Mouse (Mus musculus) kidney, postnatal 0 days (tissue): Measurements from ENCODE around the gene Sfta2. TPM values are rescaled to one million over a fixed set of nuclear protein-coding genes. Genes with fewer than 3 reads are reported as not detected.
A peak's percentile ranks its signal among the peaks of the same experiment; 100 is the strongest.

Source experiments
- ATAC-seq: fragments of 200-750 bp; cut with Nextera tagmentation; replicated peaks from 2 replicates; pipeline ENCODE4 v1.8.0; 2017; ENCODE audit warnings: low read depth, moderate number of reproducible peaks, moderate TSS enrichment, moderate library complexity; ENCODE audit not compliant: low FRiP score
- DNase-seq: peaks from one replicate; pipeline ENCODE4 v3.0.0-alpha.2; 2016; ENCODE audit warnings: low spot score
- H3K27ac ChIP-seq: fragments of 300-500 bp; sonication (generic); 2 replicates; pipeline ENCODE4 v1.5.1; 2014; ENCODE audit warnings: mild to moderate bottlenecking
- H3K27me3 ChIP-seq: fragments of 300-500 bp; sonication (generic); 2 replicates; pipeline ENCODE4 v1.6.1; 2014; ENCODE audit warnings: low read length, mixed read lengths; ENCODE audit not compliant: insufficient read depth
- H3K36me3 ChIP-seq: fragments of 300-500 bp; sonication (generic); 2 replicates; pipeline ENCODE4 v1.6.1; 2014; ENCODE audit warnings: low read length, mixed read lengths; ENCODE audit not compliant: insufficient read depth
- H3K4me1 ChIP-seq: fragments of 300-500 bp; sonication (generic); replicated peaks from 2 replicates; pipeline ENCODE4 v1.6.1; 2014; ENCODE audit warnings: antibody characterized with exemption, low read length, mixed read lengths; ENCODE audit not compliant: insufficient read depth
- H3K4me2 ChIP-seq: fragments of 300-500 bp; sonication (generic); 2 replicates; pipeline ENCODE4 v1.6.1; 2014; ENCODE audit warnings: mild to moderate bottlenecking, low read length, moderate library complexity, mixed read lengths
- H3K4me3 ChIP-seq: fragments of 300-500 bp; sonication (generic); replicated peaks from 2 replicates; pipeline ENCODE4 v1.5.1; 2014; ENCODE audit warnings: low read depth, low read length
- H3K9ac ChIP-seq: fragments of 300-500 bp; sonication (generic); 2 replicates; pipeline ENCODE4 v1.6.1; 2014; ENCODE audit warnings: low read depth, low read length
- H3K9me3 ChIP-seq: fragments of 300-500 bp; sonication (generic); replicated peaks from 2 replicates; pipeline ENCODE4 v1.6.1; 2016; ENCODE audit warnings: low read length, inconsistent platforms, mixed read lengths
- CTCF ChIP-seq: IDR thresholded peaks from 2 replicates; pipeline ENCODE4 v1.5.1; 2016; ENCODE audit warnings: antibody characterized with exemption, low read depth, mild to moderate bottlenecking, moderate library complexity
- WGBS: fragments of 180-500 bp; shearing (Covaris S2); extraction: QIAGEN DNeasy Blood & Tissue Kit; methylation state at CpG from one replicate; pipeline ENCODE4 v1.1.7; 2014; 5-methylcytosine and 5-hydroxymethylcytosine counted together
- polyA plus RNA-seq: library from polyadenylated mRNA; unstranded; fragments of >200 nt; fragmentation: Nextera tagmentation; extraction: Ambion mirVana; gene quantifications from 2 replicates; pipeline ENCODE4 v1.2.1, GENCODE M21; 2015

The Sfta2 gene
- polyA plus RNA-seq, 1 experiment from 2014 or later = 5.0 TPM

DNA sequence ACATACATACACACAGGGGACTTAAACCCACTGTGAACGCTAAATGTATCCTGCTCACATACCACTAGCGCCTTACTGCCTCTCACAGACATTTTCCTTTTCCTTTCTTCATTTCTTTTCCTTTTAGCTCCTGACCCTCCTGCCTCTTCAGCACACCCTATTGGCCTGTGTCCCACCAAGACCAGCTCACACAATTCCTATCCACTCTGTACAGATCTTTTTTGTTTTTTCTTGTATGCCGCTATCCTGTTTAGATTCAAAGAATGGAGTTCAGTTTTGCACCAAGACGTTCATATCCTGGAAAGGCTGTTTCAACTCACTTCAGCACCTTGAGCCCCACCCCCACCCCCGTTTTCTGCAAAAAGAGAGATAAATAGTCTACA is 97.1 kb downstream of the Sfta2 start:
- H3K36me3 ChIP-seq = peaks cover 2% of the 10 kb centered on the region; the same call in 1 of the 2 replicates
- no peaks in the 10 kb centered on the region for H3K9me3 ChIP-seq
- peak overlapping the region; percentile 72 for H3K27ac ChIP-seq
- peak overlapping the region; percentile 16; the same call in 1 of the 2 replicates for H3K4me3 ChIP-seq
- peak overlapping the region; percentile 58 for H3K4me2 ChIP-seq
- ATAC-seq (no peak), DNase-seq (no peak)
- no peaks in the 10 kb centered on the region for H3K27me3 ChIP-seq
- peak overlapping the region; percentile 24 for H3K9ac ChIP-seq
- no peak for TF ChIP-seq CTCF
- WGBS = 37% methylated on average over 5 of the region's 5 CpGs
- H3K4me1 ChIP-seq = peaks cover 35% of the 10 kb centered on the region

GRCm38 (mm10) chr17:35699919-35700318 is 98.6 kb downstream of the Sfta2 start:
- WGBS = 1% methylated on average over 19 of the region's 19 CpGs
- no peaks in the 10 kb centered on the region for H3K36me3 ChIP-seq
- H3K4me2 ChIP-seq = peak overlapping the region; percentile 89
- peak; percentile 86 for DNase-seq
- peaks cover 39% of the 10 kb centered on the region for H3K4me1 ChIP-seq
- no peaks in the 10 kb centered on the region for H3K27me3 ChIP-seq
- no peaks in the 10 kb centered on the region for H3K9me3 ChIP-seq
- no peak for TF ChIP-seq CTCF
- H3K4me3 ChIP-seq = peak overlapping the region; percentile 74
- peak overlapping the region; percentile 99 for H3K27ac ChIP-seq
- ATAC-seq = peak; percentile 65
- H3K9ac ChIP-seq = peak overlapping the region; percentile 84

Other genes with a start within 250 kb of the Sfta2 start
- 6.1 and 6.8 TPM in 2 replicates for gene H2-Q4, start 221.9 kb upstream of the Sfta2 start, polyA plus RNA-seq
- gene H2-Q6, start 176.7 kb upstream of the Sfta2 start, polyA plus RNA-seq = 7.0 and 7.2 TPM in 2 replicates
- gene H2-Q7, start 162.4 kb upstream of the Sfta2 start, polyA plus RNA-seq = 15.4 and 15.6 TPM in 2 replicates
- 1.1 and 1.4 TPM in 2 replicates for gene H2-Q10, start 131.5 kb upstream of the Sfta2 start, polyA plus RNA-seq
- not detected in 2 replicates for gene Pou5f1, start 95.5 kb upstream of the Sfta2 start, polyA plus RNA-seq
- 35.5 and 44.5 TPM in 2 replicates for gene Tcf19, start 84.7 kb upstream of the Sfta2 start, polyA plus RNA-seq
- gene Cchcr1, start 84.4 kb upstream of the Sfta2 start, polyA plus RNA-seq = 8.2 and 9.1 TPM in 2 replicates
- 0.14 and 0.17 TPM in 2 replicates for gene Psors1c2, start 68.3 kb upstream of the Sfta2 start, polyA plus RNA-seq
- 0.13 and 0.18 TPM in 2 replicates for gene Cdsn, start 49.4 kb upstream of the Sfta2 start, polyA plus RNA-seq
- not detected in 2 replicates for gene 2300002M23Rik, start 34.1 kb upstream of the Sfta2 start, polyA plus RNA-seq
- gene Gm9573, start 25.1 kb downstream of the Sfta2 start, polyA plus RNA-seq = not detected in 2 replicates
- gene Mucl3, start 42.1 kb downstream of the Sfta2 start, polyA plus RNA-seq = 0.11 and 0.13 TPM in 2 replicates
- 12.7 and 13.5 TPM in 2 replicates for gene Vars2, start 66.0 kb downstream of the Sfta2 start, polyA plus RNA-seq
- gene Gtf2h4, start 72.2 kb downstream of the Sfta2 start, polyA plus RNA-seq = 35.6 and 36.5 TPM in 2 replicates
- 89.1 and 94.3 TPM in 2 replicates for gene Ddr1, start 103.1 kb downstream of the Sfta2 start, polyA plus RNA-seq
- 83.6 and 93.1 TPM in 2 replicates for gene Ier3, start 220.1 kb downstream of the Sfta2 start, polyA plus RNA-seq
- gene Flot1, start 221.7 kb downstream of the Sfta2 start, polyA plus RNA-seq = 52.2 and 54.5 TPM in 2 replicates
- gene Tubb5, start 236.8 kb downstream of the Sfta2 start, polyA plus RNA-seq = 503 and 575 TPM in 2 replicates
- gene Mdc1, start 240.0 kb downstream of the Sfta2 start, polyA plus RNA-seq = 5.4 and 5.6 TPM in 2 replicates